Mouse (Mus musculus): ENCODE results near the gene Car10.
"Not testable (repeated sequence)": the region's sequence is repeated elsewhere in the genome, so short reads cannot be mapped to it uniquely, and the experiment has no call there.

Car10 gene

DNA sequence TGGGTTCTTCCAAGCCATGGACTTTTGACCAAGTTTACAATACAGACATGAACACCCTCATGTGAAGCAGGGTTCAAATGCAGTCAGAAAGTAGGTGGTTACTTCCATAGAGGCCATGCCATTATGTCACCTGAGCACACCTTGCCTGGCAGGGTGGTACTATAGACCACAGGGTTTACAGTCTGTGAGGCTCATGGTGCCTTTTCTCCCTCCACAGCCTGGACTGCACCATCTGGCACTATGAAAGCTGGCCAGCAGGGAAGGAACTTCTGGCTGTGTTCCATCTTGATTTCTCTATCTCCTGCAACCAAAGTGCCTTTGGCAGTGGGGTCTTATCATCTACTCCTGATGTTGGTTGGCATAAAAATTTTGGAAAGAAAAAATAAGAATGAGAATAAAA lies 295.5 kb downstream of the Car10 start:
- not testable (repeated sequence) for DNase-seq (ENCODE audit: low read depth, low spot score)

DNA sequence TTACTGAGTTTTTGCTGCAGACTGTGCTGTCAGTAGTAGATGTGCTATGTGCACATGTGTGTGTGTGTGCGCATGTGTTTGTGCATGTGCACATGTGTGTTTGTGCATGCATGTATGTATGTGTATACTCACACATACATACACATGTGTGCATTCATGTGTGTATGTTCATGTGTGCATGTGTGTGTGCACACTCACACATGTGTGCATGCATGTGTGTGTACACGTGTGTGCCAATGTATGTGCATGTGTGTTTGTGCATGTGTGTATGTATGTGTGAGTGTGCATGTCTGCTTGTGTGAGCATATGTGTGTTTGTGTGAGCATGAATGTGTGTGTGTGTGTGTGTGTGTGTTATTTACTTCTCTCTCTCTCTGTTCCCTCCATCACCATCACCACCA lies 298.5 kb downstream of the Car10 start:
- no peak for DNase-seq (ENCODE audit: low read depth, low spot score)

DNA sequence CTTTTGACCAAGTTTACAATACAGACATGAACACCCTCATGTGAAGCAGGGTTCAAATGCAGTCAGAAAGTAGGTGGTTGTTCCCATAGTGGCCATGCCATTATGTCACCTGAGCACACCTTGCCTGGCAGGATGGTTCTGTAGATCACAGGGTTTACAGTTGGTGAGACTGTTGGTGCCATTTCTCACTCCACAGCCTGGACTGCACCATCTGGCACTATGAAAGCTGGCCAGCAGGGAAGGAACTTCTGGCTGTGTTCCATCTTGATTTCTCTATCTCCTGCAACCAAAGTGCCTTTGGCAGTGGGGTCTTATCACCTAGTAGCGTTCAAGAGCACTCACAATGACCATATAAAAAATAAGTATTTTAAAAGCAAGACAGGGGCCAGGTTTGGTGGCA lies 303.3 kb downstream of the Car10 start:
- DNase-seq (ENCODE audit: low read depth, low spot score), result not testable (repeated sequence)

DNA sequence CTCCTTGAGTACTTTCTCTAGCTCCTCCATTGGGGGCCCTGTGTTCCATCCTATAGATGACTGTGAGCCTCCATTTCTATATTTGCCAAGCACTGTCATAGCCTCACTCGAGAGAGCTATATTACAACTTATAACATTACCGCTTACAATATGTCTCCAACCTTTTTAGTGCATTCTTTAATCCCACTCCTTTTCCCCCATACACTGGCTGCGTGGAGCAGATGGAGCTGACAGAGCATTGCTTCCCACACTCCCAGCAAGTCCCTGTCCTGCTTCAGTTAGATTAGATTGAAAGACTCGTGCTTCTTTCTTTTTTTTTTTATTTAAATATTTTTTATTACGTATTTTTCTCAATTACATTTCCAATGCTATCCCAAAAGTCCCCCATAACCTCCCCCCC lies 310.2 kb downstream of the Car10 start:
- DNase-seq (ENCODE audit: low read depth, low spot score), result no peak

DNA sequence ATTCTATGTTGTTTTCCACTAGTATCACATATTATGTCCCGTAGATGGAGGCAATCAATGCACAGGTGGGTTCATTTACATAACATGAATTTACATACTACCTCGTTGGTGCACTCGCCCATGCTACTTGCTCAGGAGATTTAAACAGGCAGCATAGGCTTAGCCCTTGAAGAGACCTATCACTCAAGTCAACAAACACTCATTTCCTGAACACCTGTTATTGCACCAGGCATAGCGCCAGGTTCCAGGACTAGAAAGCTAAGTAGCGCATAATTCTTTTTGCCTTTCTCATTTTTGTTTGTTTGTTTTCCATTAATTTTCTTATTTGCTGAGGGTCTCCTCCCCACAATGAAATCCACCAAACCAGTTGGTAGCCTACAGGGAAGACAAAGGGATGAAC lies 333.7 kb downstream of the Car10 start:
- DNase-seq (ENCODE audit: low read depth, low spot score), result no peak

DNA sequence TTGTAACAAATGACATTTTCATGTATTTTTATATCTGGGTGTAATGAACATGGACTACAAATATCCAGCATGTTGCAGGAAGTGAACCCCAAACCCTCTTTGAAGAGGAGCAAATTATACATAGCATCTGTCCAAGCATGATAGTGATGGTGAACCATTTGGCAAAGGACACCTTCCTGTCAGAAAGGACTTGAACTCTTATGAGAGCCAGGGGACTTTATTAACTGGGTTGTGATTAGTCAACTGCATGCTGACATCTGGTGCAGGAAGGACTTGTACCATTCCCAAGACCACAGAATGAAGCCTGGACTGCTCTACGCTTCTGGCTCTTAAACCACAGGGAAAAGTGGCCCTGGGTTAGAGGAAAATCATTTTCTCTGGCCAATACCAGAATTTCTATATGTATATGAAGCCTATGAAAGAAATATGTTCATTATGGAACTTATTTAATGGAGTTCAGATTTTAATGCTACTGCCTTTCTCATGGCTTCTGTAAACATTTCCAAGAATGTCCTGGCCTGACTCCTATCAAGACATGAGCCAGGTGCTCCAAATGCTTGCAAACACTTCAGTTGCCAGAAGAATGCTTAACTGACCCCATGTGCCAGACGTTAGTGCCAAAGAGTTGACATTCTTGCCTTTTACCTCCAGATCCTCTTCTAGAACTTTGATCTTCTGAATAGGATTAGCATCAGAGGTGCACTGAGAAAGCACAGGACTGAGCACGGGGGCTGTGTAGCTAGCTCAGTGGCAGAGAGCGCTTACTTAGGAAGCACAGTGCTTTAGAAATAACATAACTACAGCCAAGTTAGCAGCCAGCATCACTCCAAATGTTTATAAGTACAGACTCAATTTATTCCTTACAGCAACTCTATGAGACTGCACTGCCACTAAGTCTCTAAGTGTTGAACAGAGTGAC lies 337.4 kb downstream of the Car10 start:
- no peak for DNase-seq (ENCODE audit: low read depth, low spot score)

DNA sequence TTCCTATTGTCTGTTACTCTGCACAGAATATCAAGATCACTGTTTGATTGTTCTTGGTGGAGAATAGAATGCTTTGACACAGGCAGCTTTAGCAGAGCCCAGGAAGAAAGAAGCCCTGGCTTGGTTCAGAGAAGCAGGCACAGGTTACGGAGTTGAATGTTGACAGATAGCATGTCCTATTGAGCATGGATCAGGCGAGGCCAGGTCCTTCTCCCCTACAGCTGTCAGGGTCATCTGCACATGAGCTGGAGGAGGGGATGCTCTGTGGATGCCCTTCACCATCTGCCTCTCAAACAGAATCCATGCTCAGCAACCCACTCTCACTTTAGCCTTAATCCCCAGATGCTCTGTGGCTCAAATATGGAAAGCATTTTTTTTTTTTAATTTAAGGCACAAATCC lies 339.1 kb downstream of the Car10 start:
- DNase-seq (ENCODE audit: low read depth, low spot score), result no peak

DNA sequence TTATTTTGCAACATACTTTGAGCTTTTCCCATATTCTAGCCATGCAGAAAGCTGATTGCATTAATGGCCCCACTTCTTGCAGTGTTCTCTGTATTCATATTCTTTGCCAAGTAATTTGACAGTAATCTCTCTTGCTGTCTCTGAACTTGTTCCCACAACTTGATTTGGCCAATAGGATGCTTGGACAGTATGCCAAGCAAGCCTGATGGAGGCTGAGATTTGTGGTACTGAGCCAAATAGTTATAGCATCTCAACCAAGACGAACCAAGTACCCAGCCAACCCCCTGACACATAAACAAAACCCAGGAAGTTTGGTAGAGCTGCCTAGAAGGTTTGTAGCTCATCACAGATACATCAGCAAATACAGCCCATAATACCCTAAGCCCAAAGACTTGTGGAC lies 342.6 kb downstream of the Car10 start:
- no peak for DNase-seq (ENCODE audit: low read depth, low spot score)

DNA sequence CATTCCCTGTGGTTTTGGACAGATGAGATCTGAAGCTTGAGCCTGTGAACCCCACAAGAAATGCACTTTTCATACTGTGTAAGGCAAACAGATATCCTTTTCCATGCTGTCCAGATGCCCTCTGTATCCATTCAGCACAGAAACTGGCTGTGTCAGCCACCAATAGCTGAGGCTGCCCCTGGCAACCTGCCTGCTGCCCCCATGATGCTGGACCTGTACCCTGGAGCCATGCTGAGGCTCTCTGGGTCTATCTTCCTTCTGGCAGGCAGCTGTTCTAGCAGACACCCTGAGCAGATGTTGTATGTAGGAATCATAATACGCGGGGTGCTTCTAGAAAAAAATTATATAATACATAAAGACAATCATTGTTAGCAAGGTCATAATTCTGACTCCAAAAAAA lies 345.9 kb downstream of the Car10 start:
- DNase-seq (ENCODE audit: low read depth, low spot score), result no peak

DNA sequence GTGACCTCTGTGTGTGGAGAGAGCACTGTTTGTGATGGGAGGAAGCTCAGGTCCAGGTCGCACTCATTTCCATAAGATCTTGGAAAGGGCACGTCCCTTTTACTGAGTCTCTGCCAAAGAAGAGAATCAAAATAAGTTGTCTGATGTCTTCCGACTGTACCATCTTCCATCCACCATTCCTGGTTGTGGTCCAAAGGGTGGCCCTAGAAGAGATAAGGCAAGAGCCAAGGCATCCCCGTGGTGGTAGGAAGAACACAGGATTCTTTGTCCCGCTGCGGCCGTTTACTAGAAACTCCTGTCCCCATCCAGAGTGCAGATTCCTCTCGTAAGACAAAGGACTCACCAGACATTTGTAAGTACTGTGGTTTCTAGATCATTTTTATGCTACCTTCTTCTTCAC lies 346.9 kb downstream of the Car10 start:
- no peak for DNase-seq (ENCODE audit: low read depth, low spot score)

DNA sequence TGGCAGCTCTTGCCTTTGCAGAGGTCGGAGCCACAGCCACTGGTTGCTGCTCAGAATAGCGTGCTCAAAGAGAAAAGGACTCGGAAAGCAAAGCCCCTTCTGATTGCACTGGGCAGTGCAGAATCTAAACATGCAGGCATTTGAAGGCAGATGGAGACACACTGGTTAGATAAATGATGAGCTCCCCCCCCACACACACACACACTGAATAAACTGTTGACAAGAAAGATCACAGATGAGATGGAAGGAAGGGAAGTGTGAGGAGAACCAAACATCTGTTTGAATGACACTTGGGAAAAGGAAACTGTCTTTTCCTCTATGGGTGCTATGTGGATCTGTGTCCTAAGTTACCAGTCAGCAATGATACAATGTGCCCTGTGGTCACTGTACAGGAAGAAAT lies 349.7 kb downstream of the Car10 start:
- no peak for DNase-seq (ENCODE audit: low read depth, low spot score)

DNA sequence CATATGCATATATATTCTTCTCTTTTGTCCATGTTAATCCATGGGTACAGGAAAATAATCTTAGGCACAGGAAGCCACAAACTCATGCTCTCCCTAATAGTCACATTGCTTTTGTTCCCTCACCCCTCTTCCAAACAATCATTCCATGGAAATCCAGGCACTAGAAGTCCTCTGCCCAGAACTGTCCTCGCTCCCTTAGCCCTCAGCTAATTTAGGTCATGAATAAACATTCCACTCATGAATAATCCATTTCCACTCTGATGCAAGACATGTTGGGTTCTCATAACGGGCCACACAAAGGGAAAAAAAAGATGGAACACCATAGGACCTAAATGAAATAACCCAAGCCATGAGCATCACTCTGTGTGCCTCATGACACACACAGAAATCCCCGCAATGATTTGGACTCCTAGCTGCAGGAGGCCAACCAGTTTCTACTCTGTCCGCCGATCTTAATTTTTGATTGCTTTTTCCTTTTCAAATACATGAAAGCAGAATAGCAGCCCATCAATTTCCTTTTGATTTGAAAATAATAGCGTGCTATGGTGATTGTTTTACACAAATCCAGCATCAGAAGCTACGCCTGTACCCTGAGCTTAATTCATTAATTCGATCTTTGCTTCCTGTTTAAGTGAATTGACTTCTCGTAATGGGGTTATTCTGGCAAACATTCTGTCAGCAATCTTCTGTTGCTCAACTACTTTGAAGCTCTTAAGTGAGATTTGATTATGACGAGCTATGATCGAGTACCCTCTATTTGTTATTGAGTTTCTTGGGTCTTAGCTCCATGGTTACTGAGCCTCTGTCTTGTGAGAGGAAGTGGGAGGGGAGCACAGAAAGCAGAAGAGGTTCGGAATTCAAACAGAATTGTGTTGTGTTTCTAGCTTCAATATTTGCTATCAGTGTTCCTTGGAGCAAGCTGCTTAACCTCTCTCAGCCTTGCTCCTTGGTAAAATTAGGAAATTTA lies 350.7 kb downstream of the Car10 start:
- DNase-seq (ENCODE audit: low read depth, low spot score), result no peak

DNA sequence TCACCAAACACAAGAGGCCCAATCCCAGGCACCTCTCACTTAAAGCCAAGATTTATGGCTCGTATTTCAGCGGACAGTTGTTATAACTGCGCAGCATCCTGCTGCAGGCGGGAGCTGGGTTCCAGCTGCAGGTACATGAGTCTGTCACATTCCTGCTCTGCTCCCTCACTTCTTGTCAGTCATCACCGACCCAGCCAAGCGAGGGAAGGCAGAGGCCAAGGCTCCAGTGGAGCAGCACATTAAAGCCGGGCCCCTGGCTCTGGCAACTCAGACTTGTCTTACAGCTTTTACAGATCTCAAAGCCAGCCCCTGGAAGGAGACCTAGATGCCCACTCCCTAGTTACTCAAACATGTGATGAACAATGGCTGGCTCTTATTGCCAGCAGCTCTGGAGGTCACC lies 352.7 kb downstream of the Car10 start:
- no peak for DNase-seq (ENCODE audit: low read depth, low spot score)

DNA sequence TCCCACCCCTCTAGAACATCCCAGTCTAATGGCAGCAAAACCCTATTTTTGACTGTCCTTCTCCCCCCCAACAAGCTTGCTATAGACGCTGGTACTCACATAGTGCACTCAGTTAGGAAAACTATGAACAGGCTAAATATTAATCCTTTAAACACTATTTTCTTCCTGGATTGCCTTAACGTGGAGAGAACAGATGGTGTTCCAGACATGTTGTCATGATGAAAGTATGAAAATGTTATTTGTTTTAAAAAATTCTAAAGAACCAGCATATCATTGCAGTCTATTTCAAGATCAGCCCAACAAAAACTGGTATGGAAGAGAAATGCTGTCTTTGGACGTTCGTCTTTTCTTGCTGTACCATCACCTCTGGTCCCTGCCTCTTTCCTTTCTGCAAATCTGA lies 368.4 kb downstream of the Car10 start:
- DNase-seq (ENCODE audit: low read depth, low spot score), result no peak

DNA sequence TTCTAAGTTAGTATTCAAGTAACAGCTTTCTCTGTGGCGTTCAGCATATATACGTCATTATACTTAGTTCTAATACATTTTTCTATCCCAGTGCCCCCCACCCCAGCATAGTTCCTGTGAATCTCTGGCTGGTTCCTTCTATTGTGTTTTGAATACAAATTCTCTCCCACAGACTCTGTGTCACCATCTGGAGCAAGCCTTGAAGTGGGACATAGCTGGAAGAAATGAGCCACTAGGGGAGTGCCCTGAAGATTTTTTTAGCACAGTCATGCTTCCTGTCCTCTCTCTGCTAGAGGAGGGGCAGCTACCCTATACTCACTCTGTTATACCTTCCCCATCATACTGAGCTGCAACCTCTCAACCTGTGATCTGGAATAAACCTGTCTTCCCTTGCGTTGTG lies 369.9 kb downstream of the Car10 start:
- no peak for DNase-seq (ENCODE audit: low read depth, low spot score)

DNA sequence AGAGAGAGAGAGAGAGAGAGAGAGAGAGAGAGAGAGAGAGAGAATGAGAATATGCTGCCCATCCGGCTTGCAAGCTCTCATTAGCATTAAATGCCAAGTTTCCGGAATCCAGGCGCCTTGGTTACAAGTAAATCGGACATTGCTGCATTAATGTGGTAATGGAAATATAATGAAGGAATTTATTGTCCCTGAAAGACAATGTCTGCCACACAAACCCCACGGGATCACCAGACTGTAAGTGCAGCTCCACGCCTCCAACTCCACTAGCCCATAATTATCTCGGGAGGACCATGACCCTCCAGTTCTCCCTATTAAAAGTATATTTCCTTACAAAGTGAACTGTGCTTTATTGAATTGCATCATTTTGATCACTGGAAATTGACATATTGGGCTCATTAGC lies 372.9 kb downstream of the Car10 start:
- DNase-seq (ENCODE audit: low read depth, low spot score), result peak; percentile 8

DNA sequence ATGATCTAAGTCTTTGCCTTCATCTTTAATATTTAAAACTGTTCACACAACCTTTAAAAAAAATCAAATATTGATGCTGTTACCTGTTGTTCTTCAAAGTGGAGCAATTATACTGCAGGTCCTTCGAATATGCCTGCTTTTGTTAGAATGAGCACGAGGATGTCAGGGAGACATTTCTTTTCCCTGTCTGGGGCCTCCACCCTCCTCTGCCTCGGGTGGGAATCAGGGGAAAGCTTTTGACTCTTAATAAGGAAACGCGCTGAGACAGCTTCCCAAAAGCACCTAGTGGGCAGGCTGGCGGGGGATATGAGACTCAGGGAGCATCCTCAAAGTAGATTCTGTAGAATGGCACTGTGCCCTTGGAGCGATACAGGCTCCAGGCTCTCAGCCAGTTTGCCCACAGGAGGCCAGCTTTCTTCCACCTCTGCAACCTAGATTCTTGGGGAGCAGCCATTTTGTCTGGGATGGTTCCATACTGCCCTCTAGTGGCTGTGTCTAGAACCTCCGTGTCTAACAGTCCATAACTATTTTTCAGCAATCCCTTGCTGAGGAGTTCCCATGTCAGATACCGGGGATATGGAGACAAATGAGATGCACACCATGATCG lies 373.8 kb downstream of the Car10 start:
- peak; percentile 80 for DNase-seq (ENCODE audit: low read depth, low spot score)

DNA sequence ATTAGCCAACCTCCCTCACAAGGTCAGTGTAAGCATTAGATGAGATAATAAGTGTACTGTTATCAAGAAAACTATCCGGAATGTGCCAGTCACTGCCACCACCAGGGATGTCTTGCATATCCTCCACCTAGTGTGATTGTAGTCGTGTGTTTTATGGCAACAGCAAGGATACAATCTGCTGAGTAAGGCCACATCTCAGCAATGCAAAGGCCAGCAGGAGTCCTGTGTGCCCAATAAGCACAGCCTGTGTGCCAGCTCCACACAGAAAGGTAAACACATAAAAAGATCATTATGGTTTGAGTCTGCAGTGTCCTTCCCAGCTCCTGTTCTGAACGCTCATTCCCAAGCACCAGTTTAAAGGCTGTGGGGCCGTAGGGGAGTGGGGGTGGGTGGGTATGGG lies 386.8 kb downstream of the Car10 start:
- no peak for DNase-seq (ENCODE audit: low read depth, low spot score)

DNA sequence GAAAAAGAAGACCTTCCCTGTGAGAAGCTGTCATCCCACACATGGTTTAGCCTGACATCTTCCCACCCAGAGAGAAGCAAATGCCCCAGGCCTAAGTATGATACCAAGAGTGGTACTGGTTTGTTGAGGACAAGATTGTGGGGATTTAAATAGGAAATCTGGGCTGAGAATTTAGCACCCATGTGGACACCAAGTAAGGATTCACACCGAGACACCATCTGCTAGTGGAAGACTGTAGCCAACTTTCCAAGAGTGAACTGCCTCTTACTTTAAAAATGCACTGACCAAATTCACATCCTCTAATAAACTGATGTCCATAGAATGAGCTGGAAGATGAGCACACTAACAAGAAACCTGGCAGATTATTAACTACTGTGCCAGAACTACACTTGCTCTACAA lies 389.2 kb downstream of the Car10 start:
- DNase-seq (ENCODE audit: low read depth, low spot score), result no peak

DNA sequence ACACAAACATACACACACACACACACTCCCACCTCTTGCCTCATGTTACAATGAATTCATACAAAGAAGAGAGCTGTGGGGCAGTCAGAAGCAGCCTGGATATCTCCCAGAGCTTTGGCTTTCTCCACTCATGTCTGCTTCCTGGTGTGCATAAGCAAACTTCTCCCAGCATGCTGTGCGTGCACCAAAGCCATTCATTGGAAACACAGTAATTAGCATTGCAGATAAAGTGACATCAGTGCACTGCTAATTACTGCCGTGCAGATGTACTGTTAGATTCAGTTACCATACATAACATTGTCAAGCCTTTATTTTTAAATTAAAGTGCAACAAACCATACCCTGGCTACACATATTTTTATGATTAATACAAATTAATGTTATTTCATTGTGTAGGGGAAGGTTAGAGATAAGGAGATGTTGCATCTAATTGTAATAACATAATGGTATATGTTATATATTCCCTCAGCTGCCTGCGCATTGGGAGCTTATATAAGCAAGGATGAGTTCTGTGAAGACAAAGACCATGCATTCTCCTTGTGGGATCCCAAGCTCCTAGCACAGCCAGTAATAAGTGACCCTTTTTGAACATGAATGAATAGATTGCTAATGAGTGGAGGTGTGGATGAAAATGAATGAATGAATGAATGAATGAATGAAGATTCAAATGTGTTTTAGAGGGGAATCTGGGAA lies 390.2 kb downstream of the Car10 start:
- no peak for DNase-seq (ENCODE audit: low read depth, low spot score)

DNA sequence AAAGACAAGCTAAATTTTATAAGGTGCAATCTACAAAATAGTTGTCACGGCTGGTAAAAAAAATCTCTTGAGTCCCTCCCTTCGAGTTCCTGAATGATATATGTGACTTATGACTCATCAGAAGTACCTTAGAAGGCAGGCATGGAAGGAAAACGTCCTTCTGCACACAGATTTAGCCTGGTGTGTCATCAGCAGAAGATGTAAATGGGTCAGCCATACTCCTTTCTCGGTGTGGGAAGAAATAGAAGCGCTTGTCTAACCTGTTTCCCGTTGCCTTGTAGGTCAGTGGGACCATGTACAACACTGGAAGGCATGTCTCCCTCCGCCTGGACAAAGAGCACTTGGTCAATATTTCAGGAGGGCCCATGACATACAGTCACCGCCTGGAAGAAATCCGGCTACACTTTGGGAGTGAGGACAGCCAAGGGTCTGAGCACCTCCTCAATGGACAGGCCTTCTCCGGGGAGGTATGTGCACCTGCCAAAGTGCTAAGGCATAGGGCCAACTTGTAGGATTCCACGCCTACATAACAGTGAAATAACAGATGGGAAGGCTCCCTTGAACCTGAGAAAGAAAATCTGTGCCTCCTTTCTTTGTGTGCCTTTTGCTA lies 392.5 kb downstream of the Car10 start:
- no peak for DNase-seq (ENCODE audit: low read depth, low spot score)
